Mouse (Mus musculus) heart, embryonic 12.5 days (tissue): Measurements from ENCODE around the gene Dclk1. TPM values are rescaled to one million over a fixed set of nuclear protein-coding genes. Genes with fewer than 3 reads are reported as not detected.

Experiments used
- ATAC-seq: fragments of 200-750 bp; cut with Nextera tagmentation; 2 replicates; pipeline ENCODE4 v1.8.0; 2017; ENCODE audit warnings: moderate TSS enrichment, moderate library complexity; ENCODE audit not compliant: insufficient number of reproducible peaks, low FRiP score
- H3K27ac ChIP-seq: fragments of 300-500 bp; sonication (generic); 2 replicates; pipeline ENCODE4 v1.5.1; 2016; ENCODE audit warnings: mild to moderate bottlenecking, moderate library complexity; ENCODE audit not compliant: poor library complexity, severe bottlenecking
- H3K27me3 ChIP-seq: fragments of 300-500 bp; sonication (generic); replicated peaks from 2 replicates; pipeline ENCODE4 v1.6.1; 2016; ENCODE audit warnings: mild to moderate bottlenecking, moderate library complexity
- H3K36me3 ChIP-seq: fragments of 300-500 bp; sonication (generic); 2 replicates; pipeline ENCODE4 v1.6.1; 2016; ENCODE audit warnings: mild to moderate bottlenecking, moderate library complexity
- H3K4me1 ChIP-seq: fragments of 300-500 bp; sonication (generic); replicated peaks from 2 replicates; pipeline ENCODE4 v1.6.1; 2016; ENCODE audit warnings: mild to moderate bottlenecking
- H3K4me2 ChIP-seq: fragments of 300-500 bp; sonication (generic); 2 replicates; pipeline ENCODE4 v1.6.1; 2016; ENCODE audit warnings: mild to moderate bottlenecking, moderate library complexity
- H3K4me3 ChIP-seq: fragments of 300-500 bp; sonication (generic); 2 replicates; pipeline ENCODE4 v1.5.1; 2016; ENCODE audit warnings: mild to moderate bottlenecking
- H3K9ac ChIP-seq: fragments of 300-500 bp; sonication (generic); 2 replicates; pipeline ENCODE4 v1.6.1; 2016; ENCODE audit warnings: mild to moderate bottlenecking, moderate library complexity
- H3K9me3 ChIP-seq: fragments of 300-500 bp; sonication (generic); replicated peaks from 2 replicates; pipeline ENCODE4 v1.6.1; 2016; ENCODE audit warnings: mild to moderate bottlenecking, moderate library complexity
- WGBS: fragments of 180-500 bp; shearing (Covaris S2); methylation state at CpG from one replicate; pipeline ENCODE4 v1.1.7; 2016; 5-methylcytosine and 5-hydroxymethylcytosine counted together
- polyA plus RNA-seq: library from polyadenylated mRNA; unstranded; fragments of >200 nt; fragmentation: Nextera tagmentation; extraction: Ambion mirVana; gene quantifications from 2 replicates; pipeline ENCODE4 v1.2.1, GENCODE M21; 2016

Gene Dclk1
- polyA plus RNA-seq, 1 experiment from 2014 or later = 8.6 TPM

GRCm38 (mm10) chr3:55397752-55398693 is 155.9 kb downstream of the Dclk1 start:
- ATAC-seq = no peak
- H3K4me1 ChIP-seq = no peaks in the 10 kb centered on the region
- no peaks in the 10 kb centered on the region for H3K36me3 ChIP-seq
- no peak overlapping the region for H3K4me3 ChIP-seq
- H3K27me3 ChIP-seq = no peaks in the 10 kb centered on the region
- H3K4me2 ChIP-seq = no peak overlapping the region
- no peak overlapping the region for H3K9ac ChIP-seq
- no peaks in the 10 kb centered on the region; the same call in 1 of the 2 replicates for H3K9me3 ChIP-seq
- WGBS = 88% methylated on average over 6 of the region's 6 CpGs
- no peak overlapping the region for H3K27ac ChIP-seq

- no peak overlapping the region for H3K4me2 ChIP-seq
- WGBS = 67% methylated on average over 1 of the region's 1 CpGs
- no peak for ATAC-seq
- H3K9ac ChIP-seq = no peak overlapping the region
- no peak overlapping the region for H3K4me3 ChIP-seq
- no peaks in the 10 kb centered on the region; the same call in 1 of the 2 replicates for H3K9me3 ChIP-seq
- H3K4me1 ChIP-seq = no peaks in the 10 kb centered on the region
- H3K27me3 ChIP-seq = no peaks in the 10 kb centered on the region
- H3K36me3 ChIP-seq = no peaks in the 10 kb centered on the region
- no peak overlapping the region for H3K27ac ChIP-seq
Measured at GRCm38 (mm10) chr3:55401236-55401635, 159.1 kb downstream of the Dclk1 start.

GRCm38 (mm10) chr3:55404751-55405150 is 162.6 kb downstream of the Dclk1 start:
- WGBS = 91% methylated on average over 7 of the region's 7 CpGs
- Histone ChIP-seq H3K4me1 (no peaks in the 10 kb centered on the region), H3K27ac (no peak overlapping the region), H3K27me3 (no peaks in the 10 kb centered on the region), H3K9ac (no peak overlapping the region), H3K4me2 (no peak overlapping the region), H3K36me3 (no peaks in the 10 kb centered on the region), H3K9me3 (no peaks in the 10 kb centered on the region), H3K4me3 (no peak overlapping the region)
- no peak for ATAC-seq

GRCm38 (mm10) chr3:55406616-55407015 is 164.5 kb downstream of the Dclk1 start:
- Histone ChIP-seq H3K27ac (no peak overlapping the region), H3K4me2 (no peak overlapping the region), H3K4me1 (no peaks in the 10 kb centered on the region), H3K9me3 (no peaks in the 10 kb centered on the region), H3K9ac (no peak overlapping the region), H3K4me3 (no peak overlapping the region), H3K36me3 (no peaks in the 10 kb centered on the region), H3K27me3 (no peaks in the 10 kb centered on the region)
- ATAC-seq = no peak
- 75% methylated on average over 7 of the region's 7 CpGs for WGBS

GRCm38 (mm10) chr3:55411547-55411946 is 169.4 kb downstream of the Dclk1 start:
- no peak overlapping the region for H3K4me3 ChIP-seq
- no peak overlapping the region for H3K4me2 ChIP-seq
- no peaks in the 10 kb centered on the region for H3K27me3 ChIP-seq
- ATAC-seq = no peak
- no peak overlapping the region for H3K27ac ChIP-seq
- H3K4me1 ChIP-seq = peaks cover 10% of the 10 kb centered on the region
- H3K9ac ChIP-seq = no peak overlapping the region
- H3K9me3 ChIP-seq = no peaks in the 10 kb centered on the region
- no peaks in the 10 kb centered on the region for H3K36me3 ChIP-seq

- H3K9ac ChIP-seq = no peak overlapping the region
- H3K4me2 ChIP-seq = peak overlapping the region; percentile 60
- peak overlapping the region; percentile 15; the same call in 1 of the 2 replicates for H3K4me3 ChIP-seq
- no peaks in the 10 kb centered on the region for H3K36me3 ChIP-seq
- peak; percentile 22; the same call in 1 of the 2 replicates for ATAC-seq
- peaks cover 18% of the 10 kb centered on the region for H3K4me1 ChIP-seq
- no peak overlapping the region for H3K27ac ChIP-seq
- H3K27me3 ChIP-seq = no peaks in the 10 kb centered on the region
- WGBS = 22% methylated on average over 14 of the region's 14 CpGs
- H3K9me3 ChIP-seq = no peaks in the 10 kb centered on the region
Measured at GRCm38 (mm10) chr3:55415527-55415950, 173.4 kb downstream of the Dclk1 start.

GRCm38 (mm10) chr3:55418845-55419244 is 176.7 kb downstream of the Dclk1 start:
- ATAC-seq = no peak
- H3K4me2 ChIP-seq = no peak overlapping the region
- 68% methylated on average over 6 of the region's 6 CpGs for WGBS

GRCm38 (mm10) chr3:55419334-55419733 is 177.2 kb downstream of the Dclk1 start:
- H3K4me1 ChIP-seq = peaks cover 26% of the 10 kb centered on the region
- no peak overlapping the region for H3K27ac ChIP-seq
- 35% methylated on average over 3 of the region's 3 CpGs for WGBS
- no peak overlapping the region for H3K4me3 ChIP-seq
- H3K4me2 ChIP-seq = no peak overlapping the region
- H3K9ac ChIP-seq = no peak overlapping the region
- H3K27me3 ChIP-seq = no peaks in the 10 kb centered on the region
- no peaks in the 10 kb centered on the region for H3K36me3 ChIP-seq
- no peak for ATAC-seq
- no peaks in the 10 kb centered on the region for H3K9me3 ChIP-seq

More at GRCm38 (mm10) chr3:55418845-55419244, 176.7 kb downstream of the Dclk1 start:
- Histone ChIP-seq H3K27ac (no peak overlapping the region), H3K36me3 (no peaks in the 10 kb centered on the region), H3K27me3 (no peaks in the 10 kb centered on the region), H3K9me3 (no peaks in the 10 kb centered on the region), H3K4me3 (no peak overlapping the region), H3K9ac (no peak overlapping the region), H3K4me1 (peaks cover 23% of the 10 kb centered on the region)

GRCm38 (mm10) chr3:55420436-55421083 is 178.4 kb downstream of the Dclk1 start:
- H3K36me3 ChIP-seq = no peaks in the 10 kb centered on the region
- H3K9ac ChIP-seq = no peak overlapping the region
- WGBS = 58% methylated on average over 8 of the region's 8 CpGs
- H3K4me2 ChIP-seq = no peak overlapping the region
- ATAC-seq = no peak
- no peak overlapping the region for H3K27ac ChIP-seq
- H3K4me3 ChIP-seq = no peak overlapping the region
- H3K27me3 ChIP-seq = no peaks in the 10 kb centered on the region
- H3K9me3 ChIP-seq = no peaks in the 10 kb centered on the region
- H3K4me1 ChIP-seq = peaks cover 20% of the 10 kb centered on the region

GRCm38 (mm10) chr3:55423640-55424397 is 181.7 kb downstream of the Dclk1 start:
- Histone ChIP-seq H3K4me3 (no peak overlapping the region), H3K36me3 (no peaks in the 10 kb centered on the region), H3K9me3 (no peaks in the 10 kb centered on the region), H3K4me2 (0 out of 2 replicates have a peak overlapping the region, but pooled peaks have one; percentile 18), H3K27me3 (no peaks in the 10 kb centered on the region), H3K9ac (no peak overlapping the region), H3K4me1 (peaks cover 13% of the 10 kb centered on the region), H3K27ac (no peak overlapping the region)
- 32% methylated on average over 11 of the region's 11 CpGs for WGBS
- no peak for ATAC-seq
